Mouse (Mus musculus) embryonic fibroblast, embryonic 13.5 days (primary cell): ENCODE data around the gene Pygm.

Experiments used
- CTCF ChIP-seq: IDR thresholded peaks from 2 replicates; pipeline ENCODE4 v1.5.1; 2011; ENCODE audit warnings: mild to moderate bottlenecking, control low read depth, low read length, moderate library complexity, borderline replicate concordance; ENCODE audit not compliant: insufficient read depth
- POLR2A ChIP-seq: IDR thresholded peaks from 2 replicates; pipeline ENCODE4 v1.6.1; 2011; ENCODE audit warnings: low read depth, mild to moderate bottlenecking, control low read depth, low read length, moderate library complexity

GRCm38 (mm10) chr19:6340524-6341452 is 43.4 kb upstream of the Pygm start, which contains the start of gene Map4k2:
- TF ChIP-seq POLR2A (peak; percentile 49; the same call in 1 of the 2 replicates), CTCF (0 out of 2 replicates have a peak, but pooled peaks have one; percentile 2)
